Mouse (Mus musculus) bone marrow, adult 2 months (tissue): ENCODE measurements around the gene Xkr7. TPM values are rescaled to one million over a fixed set of nuclear protein-coding genes. Genes with fewer than 3 reads are reported as not detected.

Experiments
- H3K27ac ChIP-seq: fragments of 200-500 bp; 2 replicates; pipeline ENCODE4 v1.5.1; 2012; ENCODE audit warnings: low read depth, mild to moderate bottlenecking, control low read depth, inconsistent platforms, low read length; ENCODE audit not compliant: control insufficient read depth, poor library complexity, insufficient read depth
- H3K4me1 ChIP-seq: fragments of 200-500 bp; 2 replicates; pipeline ENCODE4 v1.6.1; 2011; ENCODE audit warnings: low read length; ENCODE audit not compliant: control insufficient read depth, insufficient read depth
- H3K4me3 ChIP-seq: fragments of 200-500 bp; replicated peaks from 2 replicates; pipeline ENCODE3; 2011; ENCODE audit warnings: mild to moderate bottlenecking, low read depth, low read length, control low read depth; ENCODE audit not compliant: control insufficient read depth
- CTCF ChIP-seq: fragments of 200-500 bp; IDR thresholded peaks from 2 replicates; pipeline ENCODE4 v1.5.1; 2011; ENCODE audit warnings: low read length, control low read depth; ENCODE audit not compliant: control insufficient read depth, insufficient read depth
- POLR2A ChIP-seq: fragments of 200-500 bp; IDR thresholded peaks from 2 replicates; pipeline ENCODE4 v1.6.1; 2011; ENCODE audit warnings: low read depth, mild to moderate bottlenecking, control low read depth, low read length, borderline replicate concordance; ENCODE audit not compliant: control insufficient read depth
- WGBS: fragments of 180-500 bp; shearing (Covaris S2); methylation state at CpG from one replicate; pipeline ENCODE4 v1.1.7; 2018; 5-methylcytosine and 5-hydroxymethylcytosine counted together
- polyA plus RNA-seq: library from polyadenylated mRNA; stranded (reverse); fragments of >200 nt; gene quantifications from 2 replicates; pipeline ENCODE4 v1.2.4, GENCODE M21; 2011; ENCODE audit warnings: low replicate concordance; ENCODE audit not compliant: missing spikeins, insufficient read depth, insufficient read length

Gene Xkr7
- polyA plus RNA-seq, 1 experiment = not detected

DNA sequence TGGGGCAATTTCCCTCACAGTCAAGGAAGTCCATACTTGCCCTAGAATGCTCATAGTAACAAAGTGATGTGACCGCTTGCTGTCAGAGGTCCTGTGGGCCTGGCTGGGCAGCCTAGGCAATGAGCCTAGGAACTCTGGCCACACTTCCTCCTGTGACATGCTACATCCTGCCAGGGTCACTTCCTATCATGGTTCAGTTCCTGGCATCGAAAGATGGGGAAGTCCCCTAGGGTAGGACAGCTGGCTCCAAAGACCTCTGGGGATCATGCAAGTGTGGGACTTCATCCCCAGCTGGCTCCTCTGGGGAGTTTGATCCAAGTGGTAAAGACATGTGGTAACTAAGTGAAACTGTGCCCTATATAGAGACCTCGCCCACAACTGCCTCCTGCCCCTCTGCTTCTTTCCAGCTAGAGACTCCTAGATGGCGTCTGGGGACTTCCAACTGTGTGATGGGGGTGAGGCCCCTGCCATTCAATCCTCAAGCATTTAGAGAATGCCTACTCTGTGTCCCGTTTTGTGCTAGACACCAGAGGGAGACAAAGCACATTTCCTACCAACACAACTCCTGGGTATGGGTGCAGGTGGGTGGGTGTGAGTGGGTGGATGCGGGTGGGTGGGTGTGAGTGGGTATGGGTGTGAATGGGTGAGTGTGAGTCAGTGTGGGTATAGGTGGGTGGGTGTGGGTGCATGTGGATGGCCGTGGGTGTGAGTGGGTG, 52.8 kb downstream of the Xkr7 start:
- WGBS = 31% methylated on average over 7 of the region's 7 CpGs
- TF ChIP-seq CTCF (no peak), POLR2A (no peak)
- Histone ChIP-seq H3K4me1 (peaks cover 10% of the 10 kb centered on the region; the same call in 1 of the 2 replicates), H3K27ac (peak overlapping the region; percentile 93), H3K4me3 (no peak overlapping the region)

- Histone ChIP-seq H3K27ac (no peak overlapping the region; the same call in 1 of the 2 replicates), H3K4me3 (no peak overlapping the region), H3K4me1 (peaks cover 14% of the 10 kb centered on the region)
- TF ChIP-seq POLR2A (no peak), CTCF (no peak)
- WGBS = 76% methylated on average over 6 of the region's 6 CpGs
These were observed 53.9 kb downstream of the Xkr7 start for GRCm38 (mm10) chr2:153085556-153085955.

- no peak overlapping the region for H3K4me3 ChIP-seq
- TF ChIP-seq CTCF (no peak), POLR2A (no peak)
- peaks cover 14% of the 10 kb centered on the region for H3K4me1 ChIP-seq
- 85% methylated on average over 4 of the region's 4 CpGs for WGBS
- no peak overlapping the region for H3K27ac ChIP-seq
These were observed 54.5 kb downstream of the Xkr7 start for GRCm38 (mm10) chr2:153086166-153086565.

DNA sequence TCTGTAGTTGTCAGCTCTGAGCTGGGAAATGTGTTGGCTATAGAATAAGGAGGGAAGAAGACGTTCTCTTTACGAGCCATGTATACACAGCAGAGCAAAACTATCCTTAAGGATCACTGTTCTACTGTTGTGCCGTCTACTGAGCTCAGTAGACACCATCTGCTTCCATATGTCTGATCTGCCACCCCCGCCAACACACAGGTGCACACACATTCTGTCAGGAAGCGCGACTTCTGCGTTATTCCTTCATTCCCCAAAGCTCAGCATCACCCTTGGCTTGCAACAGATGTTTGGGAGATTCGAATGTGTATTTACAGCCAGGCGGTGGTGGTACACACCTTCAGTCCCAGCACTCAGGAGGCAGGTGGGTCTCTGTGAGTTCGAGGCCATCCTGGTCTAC, 55.4 kb downstream of the Xkr7 start:
- TF ChIP-seq POLR2A (no peak), CTCF (no peak)
- no peak overlapping the region for H3K27ac ChIP-seq
- H3K4me3 ChIP-seq = no peak overlapping the region
- 88% methylated on average over 10 of the region's 10 CpGs for WGBS
- H3K4me1 ChIP-seq = peaks cover 17% of the 10 kb centered on the region

DNA sequence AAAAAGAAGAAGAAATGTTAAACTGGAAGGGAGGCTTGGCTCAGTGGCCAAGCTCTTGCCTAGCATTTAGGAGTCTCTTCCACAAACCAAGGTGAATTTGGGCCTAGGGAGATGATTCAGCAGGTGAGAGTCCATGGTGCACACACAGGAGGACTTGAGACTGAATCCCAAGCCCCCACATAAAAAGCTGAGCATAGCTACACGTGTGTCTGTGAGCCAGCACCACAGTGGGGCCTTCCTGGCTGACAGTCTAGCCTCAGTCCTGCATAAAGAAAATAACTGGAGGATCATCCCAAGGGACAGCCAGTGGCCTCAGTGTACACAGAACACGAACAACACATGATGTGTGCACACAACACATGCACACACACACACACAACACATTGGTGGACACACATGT, 57.7 kb downstream of the Xkr7 start:
- Histone ChIP-seq H3K27ac (peak overlapping the region; percentile 83), H3K4me1 (peaks cover 17% of the 10 kb centered on the region), H3K4me3 (no peak overlapping the region)
- no peak for TF ChIP-seq CTCF
- no peak for TF ChIP-seq POLR2A
- 46% methylated on average over 2 of the region's 2 CpGs for WGBS

- Histone ChIP-seq H3K4me1 (peaks cover 11% of the 10 kb centered on the region), H3K27ac (peak overlapping the region; percentile 83), H3K4me3 (peak overlapping the region; percentile 39)
- WGBS = 2% methylated on average over 10 of the region's 10 CpGs
- TF ChIP-seq CTCF (no peak), POLR2A (0 out of 2 replicates have a peak, but pooled peaks have one; percentile 12)
These were observed 59.0 kb downstream of the Xkr7 start for GRCm38 (mm10) chr2:153090551-153091165.

Other genes starting within 250 kb of the Xkr7 start
- 97.4 and 124 TPM in 2 replicates for gene Bcl2l1, start 200.1 kb upstream of the Xkr7 start, polyA plus RNA-seq
- 57.0 and 74.1 TPM in 2 replicates for gene Tpx2, start 183.9 kb upstream of the Xkr7 start, polyA plus RNA-seq
- 1.0 TPM in 1 of 2 replicates, not detected in the other for gene Mylk2, start 120.5 kb upstream of the Xkr7 start, polyA plus RNA-seq
- not detected in 2 replicates for gene Foxs1, start 98.6 kb upstream of the Xkr7 start, polyA plus RNA-seq
- not detected in 2 replicates for gene Dusp15, start 80.2 kb upstream of the Xkr7 start, polyA plus RNA-seq
- gene Ttll9, start 69.4 kb upstream of the Xkr7 start, polyA plus RNA-seq = not detected in 2 replicates
- 29.8 and 30.9 TPM in 2 replicates for gene Pdrg1, start 16.4 kb upstream of the Xkr7 start, polyA plus RNA-seq
- gene Ccm2l, start 34.1 kb downstream of the Xkr7 start, polyA plus RNA-seq = 4.8 and 8.3 TPM in 2 replicates
- 20.0 and 54.3 TPM in 2 replicates for gene Hck, start 76.6 kb downstream of the Xkr7 start, polyA plus RNA-seq
- 12.6 and 18.3 TPM in 2 replicates for gene Tm9sf4, start 129.5 kb downstream of the Xkr7 start, polyA plus RNA-seq
- 2.5 and 5.5 TPM in 2 replicates for gene Tspyl3, start 193.6 kb downstream of the Xkr7 start, polyA plus RNA-seq
- 8.8 and 10.8 TPM in 2 replicates for gene Plagl2, start 209.6 kb downstream of the Xkr7 start, polyA plus RNA-seq
- gene Pofut1, start 209.7 kb downstream of the Xkr7 start, polyA plus RNA-seq = 8.2 and 12.6 TPM in 2 replicates